Mouse (Mus musculus): ENCODE measurements around the gene Wbp1.
A peak's percentile ranks its signal among the peaks of the same experiment; 100 is the strongest.

DNA sequence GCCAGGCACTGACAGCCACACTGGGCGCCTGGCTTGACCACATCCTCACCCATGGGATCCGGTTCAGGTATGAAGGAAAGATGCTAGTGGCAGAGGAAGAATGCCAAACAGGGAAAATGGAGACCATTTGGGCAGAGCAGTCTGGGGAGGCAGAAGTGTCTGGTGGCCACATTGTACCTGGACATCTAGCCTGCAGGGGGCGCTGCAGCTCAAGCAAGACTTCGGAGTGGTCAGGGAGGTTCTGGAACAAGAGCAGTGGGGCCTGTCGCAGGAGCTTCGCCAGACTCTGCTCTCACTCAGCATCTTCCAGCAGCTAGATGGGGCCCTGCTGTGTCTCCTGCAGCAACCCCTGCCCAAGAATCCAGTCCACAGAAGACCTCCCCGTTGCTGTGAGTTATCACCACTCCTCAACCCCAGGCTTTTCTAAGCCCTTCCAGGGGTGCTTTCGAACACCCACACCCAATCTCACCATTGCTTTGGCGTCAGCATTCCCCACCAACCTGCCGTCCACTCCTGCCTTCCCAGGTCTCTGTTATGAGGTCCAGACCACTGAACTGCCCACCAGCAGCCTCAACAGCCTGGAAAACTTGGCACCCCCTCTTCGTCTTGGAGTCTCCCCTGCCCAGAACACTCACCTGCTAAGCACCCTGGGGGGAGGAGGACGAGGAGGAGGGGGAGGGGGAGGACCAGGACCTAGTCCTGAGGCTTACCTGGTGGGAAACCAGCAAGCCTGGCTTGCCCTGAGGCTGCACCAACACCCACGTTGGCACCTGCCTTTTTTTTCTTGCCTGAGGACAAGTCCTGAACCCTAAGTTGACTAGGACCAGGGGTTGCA is 13.6 kb downstream of the Wbp1 start:
- TF ChIP-seq CHD2 (IDR thresholded peaks at IDR 0.05; ENCODE audit: low read length) (no peak), ZMIZ1 (IDR thresholded peaks at IDR 0.05; ENCODE audit: low read depth, low read length) (no peak), POLR2AphosphoS2 (IDR thresholded peaks at IDR 0.05; ENCODE audit: low read depth, low read length) (no peak), MAFK (IDR thresholded peaks at IDR 0.05; ENCODE audit: insufficient replicate concordance, low read length) (no peak), CTCF (conservative IDR thresholded peaks at IDR 0.05 in 1 of 2, IDR thresholded peaks at IDR 0.05 in 1 of 2; ENCODE audit: low read depth in 2 of 2, low read length in 2 of 2) (peak; percentile 72 to 88)
